1 mouse cellular context compared by ENCODE assay signal in the genomic region with DNA sequence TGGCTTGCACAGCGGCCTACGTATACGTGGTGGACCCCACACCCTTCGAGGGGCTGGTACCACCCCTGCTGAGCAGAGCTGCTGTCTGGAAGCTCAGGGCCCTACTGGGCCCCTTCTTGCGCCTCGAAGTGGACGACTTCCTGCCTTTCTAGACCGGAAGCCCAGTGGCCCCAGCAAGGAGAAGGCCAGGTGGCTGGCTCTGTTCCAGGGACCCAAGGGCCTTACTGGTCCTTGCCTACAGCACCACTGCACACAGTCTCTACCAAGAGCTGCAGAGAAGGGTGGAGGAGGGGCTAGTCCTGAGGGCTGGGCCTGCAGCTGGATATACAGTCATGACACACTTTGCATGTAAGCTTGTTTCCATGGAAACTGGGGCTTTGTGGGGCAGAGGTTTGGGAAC.
TF ChIP-seq lines count a peak whose summit lies in the region.

No protein-coding gene starts in this region.

TF ChIP-seq in MEL, 35 proteins besides CTCF, POLR2A, EP300 and RAD21:
- TF ChIP-seq POLR2AphosphoS5 (IDR thresholded peaks at IDR 0.05; ENCODE audit: borderline replicate concordance, low read depth, low read length): no peak
- no peak for TF ChIP-seq TAL1 (IDR thresholded peaks at IDR 0.05; ENCODE audit: low read length)
- TF ChIP-seq ZKSCAN1 (IDR thresholded peaks at IDR 0.05; ENCODE audit: low read depth, low read length): no peak
- TF ChIP-seq USF1 (IDR thresholded peaks at IDR 0.05; ENCODE audit: low read depth, low read length): no peak
- no peak for TF ChIP-seq MAZ (IDR thresholded peaks at IDR 0.05; ENCODE audit: low read depth, low read length)
- TF ChIP-seq UBTF (IDR thresholded peaks at IDR 0.05; ENCODE audit: borderline replicate concordance, insufficient read depth, low read depth, low read length): no peak
- no peak for TF ChIP-seq NRF1 (IDR thresholded peaks at IDR 0.05; ENCODE audit: insufficient read depth, low read depth, low read length, poor library complexity, severe bottlenecking)
- no peak for TF ChIP-seq CHD2 (IDR thresholded peaks at IDR 0.05; ENCODE audit: low read length)
- no peak for TF ChIP-seq KAT2A (conservative IDR thresholded peaks at IDR 0.05; ENCODE audit: low read depth, low read length)
TF ChIP-seq in MEL: peak in this region for 0.
